Mouse (Mus musculus): Measurements from ENCODE around the gene Msi2. TPM values are rescaled to one million over a fixed set of nuclear protein-coding genes. Genes with fewer than 3 reads are reported as not detected.

The Msi2 gene
- total and polyA plus RNA-seq, 2 experiments from 2014 or later, result 22.1 to 94.6 TPM

GRCm38 (mm10) chr11:88548423-88548822 lies 169.9 kb downstream of the Msi2 start:
- DNase-seq (ENCODE audit: low spot score) (no peak), ATAC-seq (ENCODE audit: insufficient read depth, low read depth) (no peak)
- Histone ChIP-seq H3K4me1 (ENCODE audit: control insufficient read depth, insufficient read depth) (peaks cover 41% of the 10 kb centered on the region), H3K4me2 (ENCODE audit: low read depth, low read length) (no peak overlapping the region), H3K27me3 (ENCODE audit: control insufficient read depth, insufficient read depth, low read length) (no peaks in the 10 kb centered on the region), H3K36me3 (replicated peaks; ENCODE audit: control insufficient read depth, insufficient read depth, low read length) (no peaks in the 10 kb centered on the region), H3K9me3 (replicated peaks; ENCODE audit: control insufficient read depth, low read length) (no peaks in the 10 kb centered on the region), H3K27ac (ENCODE audit: low read depth) (no peak overlapping the region), H3K9ac (replicated peaks; ENCODE audit: low read depth, low read length) (no peak overlapping the region), H3K4me3 (ENCODE audit: low read depth, low read length) (no peak overlapping the region)
- WGBS, result 67% methylated on average over 7 of the region's 7 CpGs
- TF ChIP-seq CTCF (IDR thresholded peaks at IDR 0.05; ENCODE audit: low read depth) (no peak), EP300 (IDR thresholded peaks at IDR 0.05; ENCODE audit: low read depth) (no peak)

GRCm38 (mm10) chr11:88543771-88544170 lies 174.5 kb downstream of the Msi2 start:
- no peaks in the 10 kb centered on the region for H3K27me3 ChIP-seq (ENCODE audit: control insufficient read depth, insufficient read depth, low read length)
- H3K9me3 ChIP-seq (replicated peaks; ENCODE audit: control insufficient read depth, low read length), result no peaks in the 10 kb centered on the region
- no peak overlapping the region for H3K4me2 ChIP-seq (ENCODE audit: low read depth, low read length)
- no peak for TF ChIP-seq CTCF (IDR thresholded peaks at IDR 0.05; ENCODE audit: low read depth)
- TF ChIP-seq EP300 (IDR thresholded peaks at IDR 0.05; ENCODE audit: low read depth), result no peak
- peaks cover 42% of the 10 kb centered on the region for H3K4me1 ChIP-seq (ENCODE audit: control insufficient read depth, insufficient read depth)
- no peak overlapping the region for H3K4me3 ChIP-seq (ENCODE audit: low read depth, low read length)
- no peak overlapping the region for H3K9ac ChIP-seq (replicated peaks; ENCODE audit: low read depth, low read length)
- ATAC-seq (ENCODE audit: insufficient read depth, low read depth) (no peak), DNase-seq (ENCODE audit: low spot score) (no peak)
- H3K27ac ChIP-seq (ENCODE audit: low read depth), result no peak overlapping the region
- WGBS, result 91% methylated on average over 6 of the region's 6 CpGs
- no peaks in the 10 kb centered on the region for H3K36me3 ChIP-seq (replicated peaks; ENCODE audit: control insufficient read depth, insufficient read depth, low read length)

GRCm38 (mm10) chr11:88542817-88543216 lies 175.5 kb downstream of the Msi2 start:
- no peak overlapping the region for H3K27ac ChIP-seq (ENCODE audit: low read depth)
- peaks cover 43% of the 10 kb centered on the region for H3K4me1 ChIP-seq (ENCODE audit: control insufficient read depth, insufficient read depth)
- no peak overlapping the region for H3K9ac ChIP-seq (replicated peaks; ENCODE audit: low read depth, low read length)
- no peaks in the 10 kb centered on the region for H3K27me3 ChIP-seq (ENCODE audit: control insufficient read depth, insufficient read depth, low read length)
- 40% methylated on average over 3 of the region's 3 CpGs for WGBS
- no peak overlapping the region for H3K4me3 ChIP-seq (ENCODE audit: low read depth, low read length)
- no peaks in the 10 kb centered on the region for H3K9me3 ChIP-seq (replicated peaks; ENCODE audit: control insufficient read depth, low read length)
- TF ChIP-seq EP300 (IDR thresholded peaks at IDR 0.05; ENCODE audit: low read depth) (no peak), CTCF (IDR thresholded peaks at IDR 0.05; ENCODE audit: low read depth) (no peak)
- no peak for DNase-seq (ENCODE audit: low spot score)
- no peak overlapping the region for H3K4me2 ChIP-seq (ENCODE audit: low read depth, low read length)
- no peak for ATAC-seq (ENCODE audit: insufficient read depth, low read depth)
- H3K36me3 ChIP-seq (replicated peaks; ENCODE audit: control insufficient read depth, insufficient read depth, low read length), result no peaks in the 10 kb centered on the region

DNA sequence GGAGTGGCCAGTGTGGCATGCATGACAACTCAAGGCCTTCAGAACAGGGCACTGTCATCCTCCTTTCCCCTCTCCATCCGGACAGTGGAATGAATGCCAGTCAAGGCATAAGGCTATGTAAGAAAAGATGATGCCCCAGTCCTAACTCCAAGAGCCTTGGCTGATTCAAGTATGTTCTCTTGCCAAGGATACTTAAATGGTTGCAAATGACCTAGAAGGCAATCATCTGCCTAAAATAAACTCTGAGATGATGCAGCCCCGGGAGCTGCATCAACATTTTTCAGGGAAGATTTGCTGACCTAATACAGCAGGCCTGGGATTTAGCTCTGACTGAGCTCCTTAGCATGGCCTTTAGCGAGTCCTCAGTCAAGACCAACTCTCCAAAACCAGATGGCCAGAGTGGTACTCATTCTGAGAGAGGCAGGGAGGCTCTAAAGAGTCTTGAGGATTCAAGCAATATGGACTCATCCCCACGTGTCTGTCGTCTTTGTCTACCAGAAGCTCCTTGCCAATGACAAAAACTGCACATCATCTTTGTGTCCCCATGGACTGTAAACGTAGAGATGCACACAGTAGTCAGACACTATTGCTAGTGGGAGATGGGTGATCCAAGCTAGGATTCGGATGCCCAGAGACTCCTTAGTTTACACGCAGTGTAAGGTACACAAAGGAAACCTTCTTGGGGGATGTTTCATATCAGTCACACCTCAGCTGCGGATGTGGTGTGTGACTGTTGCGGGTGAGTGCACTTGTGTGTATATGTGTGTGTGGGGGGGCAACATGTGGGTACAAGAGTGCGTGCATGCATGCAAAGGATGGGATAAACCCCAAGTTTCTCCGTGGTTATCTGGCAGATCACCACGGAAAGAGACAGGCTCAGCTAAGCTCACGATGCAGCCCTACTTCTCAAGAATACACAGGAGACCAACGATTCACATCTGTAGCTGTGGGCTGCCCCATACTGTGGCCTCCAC lies 176.4 kb downstream of the Msi2 start:
- H3K4me1 ChIP-seq (ENCODE audit: control insufficient read depth, insufficient read depth), result peaks cover 45% of the 10 kb centered on the region
- ATAC-seq (ENCODE audit: insufficient read depth, low read depth), result no peak
- 77% methylated on average over 15 of the region's 15 CpGs for WGBS

DNA sequence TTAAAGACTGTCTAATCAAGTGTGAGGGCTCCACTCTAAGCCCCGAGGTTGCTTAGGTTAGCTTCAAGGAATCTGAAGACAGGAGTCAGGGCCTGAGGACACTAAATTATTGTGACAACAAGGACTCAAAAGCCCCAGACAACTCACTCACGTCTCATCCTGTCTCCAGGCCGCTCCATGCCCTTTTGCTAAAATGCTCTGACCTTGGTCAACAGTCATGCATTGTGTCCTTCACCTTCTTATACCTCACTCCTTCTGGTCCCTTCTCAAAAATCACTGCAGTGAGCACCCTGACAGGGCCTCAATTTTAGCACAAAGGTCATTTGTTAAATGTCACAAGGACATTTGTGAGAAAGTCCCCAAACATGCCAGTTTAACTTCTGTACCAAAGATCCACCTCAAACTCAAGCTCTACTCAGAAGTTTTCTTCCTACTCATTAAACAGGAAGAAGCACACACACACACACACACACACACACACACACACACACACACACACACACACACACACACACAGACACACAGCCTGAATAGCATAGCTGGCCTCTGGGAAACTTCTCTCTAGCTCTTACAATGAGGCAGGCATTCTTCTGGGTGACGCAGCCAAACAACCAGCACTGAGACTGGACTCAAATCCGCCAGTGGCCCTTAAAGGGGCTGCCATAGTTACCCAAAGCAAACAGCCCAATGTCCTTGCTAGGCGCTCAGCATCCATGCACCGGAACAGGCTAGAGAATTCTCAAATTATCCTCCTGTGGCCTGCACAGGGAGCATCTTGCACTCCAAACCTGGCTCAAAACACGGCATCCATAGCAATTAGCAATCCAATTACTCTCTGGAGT lies 178.5 kb downstream of the Msi2 start:
- 50% methylated on average over 8 of the region's 8 CpGs for WGBS
- no peaks in the 10 kb centered on the region for H3K27me3 ChIP-seq (ENCODE audit: control insufficient read depth, insufficient read depth, low read length)
- no peak overlapping the region for H3K9ac ChIP-seq (replicated peaks; ENCODE audit: low read depth, low read length)
- no peaks in the 10 kb centered on the region for H3K36me3 ChIP-seq (replicated peaks; ENCODE audit: control insufficient read depth, insufficient read depth, low read length)
- no peak overlapping the region for H3K4me2 ChIP-seq (ENCODE audit: low read depth, low read length)
- H3K4me3 ChIP-seq (ENCODE audit: low read depth, low read length), result no peak overlapping the region
- peak; percentile 69 for DNase-seq (ENCODE audit: low spot score)
- no peak for TF ChIP-seq EP300 (IDR thresholded peaks at IDR 0.05; ENCODE audit: low read depth)
- H3K27ac ChIP-seq (ENCODE audit: low read depth), result peak overlapping the region; percentile 56
- ATAC-seq (ENCODE audit: insufficient read depth, low read depth), result peak; percentile 56
- H3K4me1 ChIP-seq (ENCODE audit: control insufficient read depth, insufficient read depth), result peaks cover 45% of the 10 kb centered on the region
- H3K9me3 ChIP-seq (replicated peaks; ENCODE audit: control insufficient read depth, low read length), result no peaks in the 10 kb centered on the region

More for the DNA sequence above, 176.4 kb downstream of the Msi2 start:
- TF ChIP-seq CTCF (IDR thresholded peaks at IDR 0.05; ENCODE audit: low read depth) (no peak), EP300 (IDR thresholded peaks at IDR 0.05; ENCODE audit: low read depth) (no peak)
- Histone ChIP-seq H3K9me3 (replicated peaks; ENCODE audit: control insufficient read depth, low read length) (no peaks in the 10 kb centered on the region), H3K36me3 (replicated peaks; ENCODE audit: control insufficient read depth, insufficient read depth, low read length) (no peaks in the 10 kb centered on the region), H3K4me3 (ENCODE audit: low read depth, low read length) (no peak overlapping the region), H3K9ac (replicated peaks; ENCODE audit: low read depth, low read length) (no peak overlapping the region), H3K27ac (ENCODE audit: low read depth) (0 out of 2 replicates have a peak overlapping the region, but pooled peaks have one; percentile 2), H3K27me3 (ENCODE audit: control insufficient read depth, insufficient read depth, low read length) (no peaks in the 10 kb centered on the region), H3K4me2 (ENCODE audit: low read depth, low read length) (no peak overlapping the region)
- no peak for DNase-seq (ENCODE audit: low spot score)
